Mouse (Mus musculus) T-helper 1 cell (primary cell): Measurements from ENCODE around the gene Map3k6.

ENCODE experiments used
- in situ Hi-C: fragments of 300-600 bp; cut with MboI, MseI; formaldehyde crosslinking; loops from one replicate; pipeline ENCODE4 v1.15.1; 2025; ENCODE audit warnings: high pct_unique_total_duplicates

The Map3k6 gene

DNA sequence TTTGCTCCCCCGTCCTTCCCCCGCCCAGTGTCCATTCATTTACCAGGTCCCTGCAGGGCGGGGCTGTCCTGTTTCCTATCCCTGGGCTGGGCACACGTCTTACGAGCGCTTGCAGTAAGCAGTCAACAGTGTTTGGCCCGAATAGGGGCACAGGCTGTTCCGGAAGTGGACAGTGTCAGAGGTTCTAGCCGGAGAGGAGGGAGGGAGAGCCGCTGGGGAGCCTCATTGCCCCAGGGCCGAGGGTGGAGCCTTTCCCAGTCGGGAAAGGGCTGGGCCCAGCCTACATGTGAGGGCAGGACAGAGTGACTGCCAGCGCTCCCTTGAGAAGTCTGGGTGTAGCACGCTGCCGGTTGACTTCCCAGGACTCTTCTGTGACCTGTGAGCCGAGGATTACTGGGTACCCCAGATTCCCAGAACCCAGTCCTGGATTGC is at the start of gene Map3k6:
Gene Map3k6, plus strand, starts transcription at position 329 of the 432 bp plus-strand sequence.
- in situ Hi-C loops: no loop called here

DNA sequence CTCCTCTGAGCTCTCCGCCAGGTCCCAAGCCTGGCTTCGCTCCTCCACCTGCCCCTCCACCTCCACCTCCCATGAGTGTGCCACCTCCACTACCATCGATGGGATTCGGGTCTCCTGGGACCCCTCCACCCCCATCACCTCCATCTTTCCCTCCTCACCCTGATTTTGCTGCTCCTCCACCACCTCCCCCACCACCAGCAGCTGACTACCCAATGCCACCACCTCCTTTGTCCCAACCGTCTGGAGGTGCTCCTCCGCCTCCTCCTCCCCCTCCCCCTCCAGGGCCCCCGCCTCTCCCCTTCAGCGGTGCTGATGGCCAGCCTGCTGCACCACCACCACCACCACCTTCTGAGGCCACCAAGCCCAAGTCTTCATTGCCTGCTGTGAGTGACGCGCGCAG is 46.1 kb upstream of the Map3k6 start:
- in situ Hi-C loops: no loop called here

DNA sequence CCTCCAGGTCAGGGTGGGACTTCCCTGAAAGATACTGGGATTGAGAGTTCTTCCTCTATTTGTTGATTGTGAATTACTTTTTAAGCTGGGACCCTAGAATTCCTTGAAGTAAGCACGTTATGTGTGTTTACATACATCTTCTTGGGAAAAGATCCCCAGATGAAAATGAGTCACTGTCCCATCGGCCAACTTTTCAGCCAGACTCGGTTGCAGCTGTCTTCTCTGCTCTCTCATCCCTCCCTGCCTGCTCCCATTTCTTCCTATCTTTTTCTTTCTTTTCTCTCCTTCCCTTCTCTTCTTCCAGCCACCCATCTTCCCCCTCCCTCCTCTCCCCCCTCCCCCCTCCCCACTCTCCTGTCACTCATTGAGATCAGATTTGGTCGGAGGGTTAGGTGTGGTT is 45.6 kb upstream of the Map3k6 start:
- in situ Hi-C loops: no loop called here

DNA sequence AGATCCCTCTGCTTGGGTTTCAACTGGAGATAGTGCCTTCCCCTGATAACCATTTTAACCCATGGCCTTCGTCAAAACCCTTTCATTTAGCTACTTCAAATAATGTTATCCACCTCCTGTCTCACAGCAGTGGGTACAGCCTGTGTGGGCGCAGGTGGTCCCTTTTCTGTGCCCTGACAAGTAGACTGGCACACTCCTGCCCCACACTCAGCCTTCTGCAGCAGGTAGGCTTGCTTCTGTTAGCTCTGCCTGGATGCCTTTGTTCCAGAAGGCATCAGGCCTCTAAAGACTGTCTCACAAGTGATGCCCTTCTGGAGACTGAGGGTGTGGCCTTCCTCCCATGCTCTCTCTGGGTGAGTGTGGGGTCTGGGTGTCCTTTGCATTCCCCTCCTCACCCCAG is 44.5 kb upstream of the Map3k6 start:
- in situ Hi-C loops: no loop called here

DNA sequence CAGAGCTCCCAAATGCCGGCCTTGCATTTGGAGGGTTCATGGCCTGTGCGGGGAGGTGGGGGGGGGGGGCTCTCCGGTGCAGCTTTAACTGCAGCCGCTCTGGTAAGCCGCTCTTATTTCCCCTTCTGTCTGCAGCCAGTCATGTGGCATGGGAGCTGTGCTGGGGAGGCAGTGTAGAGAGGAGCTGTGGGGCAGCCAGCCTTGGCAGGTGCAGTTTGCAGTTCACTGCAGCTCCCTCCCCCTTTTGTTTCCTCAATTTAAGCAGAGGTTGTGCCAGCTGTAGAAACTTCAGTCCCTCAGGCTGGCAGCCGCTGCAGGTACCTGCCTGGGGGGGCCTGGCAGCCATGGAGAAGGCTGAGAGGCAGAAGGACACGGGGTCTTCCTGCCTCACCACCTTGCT is 43.8 kb upstream of the Map3k6 start:
- in situ Hi-C loops: no loop called here

DNA sequence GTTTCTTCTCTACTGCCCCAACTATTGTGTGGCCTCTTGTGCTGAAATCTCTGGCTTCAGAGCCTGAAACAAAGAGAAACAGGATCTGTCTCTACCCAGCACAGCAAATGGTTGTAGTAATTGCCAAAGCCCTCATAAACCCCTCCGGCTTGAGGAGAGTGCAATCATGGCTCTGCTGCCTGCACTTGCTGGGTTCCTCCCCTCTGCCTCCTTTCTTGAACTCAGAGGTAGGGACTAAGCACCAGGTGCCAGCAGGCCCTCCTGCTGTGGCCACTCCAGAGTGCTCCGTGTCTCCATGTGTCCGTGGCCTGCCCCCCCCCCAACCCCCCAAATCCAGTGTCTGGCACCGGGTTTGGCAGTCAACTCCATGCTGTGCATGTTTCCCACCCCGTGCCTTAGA is 43.3 kb upstream of the Map3k6 start:
- in situ Hi-C loops: no loop called here

DNA sequence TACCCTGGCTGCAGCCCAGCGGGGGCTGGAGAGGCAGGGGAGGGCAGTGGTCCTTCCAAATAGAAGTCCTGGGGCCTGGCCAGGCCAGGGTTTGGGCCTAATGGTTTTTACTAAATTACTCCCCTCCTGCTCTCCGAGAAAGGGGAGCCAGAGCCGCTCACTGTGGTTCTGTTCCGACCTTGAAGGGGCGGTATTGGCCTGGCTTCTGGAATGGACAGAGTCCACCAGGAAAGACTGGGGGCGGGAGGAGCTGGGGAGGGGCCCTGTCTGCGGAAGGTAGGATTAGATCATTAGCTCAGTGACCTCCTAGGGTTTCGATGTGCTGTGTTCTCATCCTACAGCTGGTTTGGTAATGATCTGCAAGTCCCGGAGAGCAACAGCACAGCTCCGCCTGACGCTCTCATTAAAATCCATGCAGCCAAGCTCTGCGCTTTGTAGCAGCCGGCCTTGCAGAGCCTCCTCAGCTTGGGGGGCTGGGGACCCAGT is 42.8 kb upstream of the Map3k6 start:
- in situ Hi-C loops: no loop called here

DNA sequence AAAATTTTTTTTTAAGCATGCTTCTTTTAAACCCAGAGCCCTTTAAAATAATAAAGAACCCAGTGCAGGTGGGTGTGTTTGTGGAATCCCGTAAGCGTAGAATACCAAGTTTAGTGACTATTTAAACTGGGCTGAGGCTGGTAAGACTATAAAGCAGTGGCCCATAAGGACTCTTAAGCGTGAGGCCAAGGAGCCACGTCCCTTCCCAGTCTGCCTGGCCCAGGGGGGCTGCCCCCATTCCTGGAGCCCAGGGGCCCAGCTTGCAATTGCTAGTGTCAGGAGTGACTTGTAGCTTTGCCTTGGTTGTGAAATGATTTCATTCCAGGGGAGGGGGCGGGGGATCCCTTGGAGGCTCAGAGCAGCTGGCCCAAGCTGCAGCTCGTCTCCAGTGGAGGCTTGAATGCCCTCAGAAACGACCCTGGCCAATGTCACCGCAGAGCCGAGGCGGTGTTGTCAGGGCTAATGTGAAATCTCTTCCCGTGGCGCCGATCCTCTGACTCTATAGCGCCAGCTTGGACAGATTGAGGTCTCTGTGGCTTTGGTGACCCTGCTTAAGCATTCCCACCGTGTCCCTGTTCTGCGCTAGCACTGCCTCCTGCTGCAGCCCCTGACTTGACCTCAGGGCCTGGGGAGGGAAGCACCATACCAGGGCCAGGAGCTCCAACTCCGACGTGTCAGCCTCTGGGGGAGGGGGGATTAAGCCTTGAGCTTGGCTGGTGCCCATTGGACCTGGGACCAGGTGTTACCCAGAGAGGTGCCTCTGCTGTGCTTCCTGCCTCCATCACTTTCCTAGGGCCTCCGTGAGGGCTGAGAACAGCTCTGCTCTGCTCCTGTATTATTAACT is 42.1 kb upstream of the Map3k6 start:
- in situ Hi-C loops: no loop called here

DNA sequence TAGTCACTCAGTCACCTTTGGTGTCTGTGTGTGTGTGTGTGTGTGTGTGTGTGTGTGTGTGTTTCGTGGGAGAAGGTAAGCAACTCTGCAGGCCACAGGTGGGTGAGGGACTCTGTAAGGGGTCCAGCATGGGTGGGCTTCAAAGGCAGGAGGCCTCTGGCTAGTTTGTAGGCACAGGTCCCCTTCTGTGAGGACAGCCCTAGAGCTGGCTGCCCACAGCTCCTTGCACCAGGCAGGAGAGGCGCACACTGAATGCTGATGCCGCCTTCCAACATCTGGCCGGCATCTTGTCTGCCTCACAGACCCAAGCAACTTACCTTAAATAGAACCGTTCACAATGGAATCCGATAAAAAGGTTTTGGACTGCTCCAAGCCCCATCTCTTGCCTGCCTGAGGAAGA is 40.9 kb upstream of the Map3k6 start:
- in situ Hi-C loops: no loop called here

DNA sequence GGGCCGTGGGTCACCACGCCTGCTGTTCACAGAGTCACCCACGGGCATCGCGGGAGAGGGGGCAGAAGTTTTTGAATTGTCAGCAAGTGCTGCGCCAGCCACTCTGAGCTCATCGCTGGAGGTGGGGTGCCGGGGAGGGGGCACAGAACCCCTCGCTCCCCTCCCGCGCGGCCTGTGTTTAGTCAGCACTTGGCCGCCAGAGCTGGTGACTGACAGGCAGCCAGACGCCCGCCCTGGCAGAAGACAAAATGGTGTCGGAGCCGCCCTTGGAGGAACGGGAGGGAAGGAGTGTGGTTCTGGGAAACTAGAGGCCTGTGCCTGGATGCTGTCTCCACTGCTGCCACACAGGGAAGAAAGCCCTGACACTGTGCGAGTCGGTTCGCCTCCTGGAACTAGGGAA is 40.3 kb upstream of the Map3k6 start:
- in situ Hi-C loops: no loop called here

DNA sequence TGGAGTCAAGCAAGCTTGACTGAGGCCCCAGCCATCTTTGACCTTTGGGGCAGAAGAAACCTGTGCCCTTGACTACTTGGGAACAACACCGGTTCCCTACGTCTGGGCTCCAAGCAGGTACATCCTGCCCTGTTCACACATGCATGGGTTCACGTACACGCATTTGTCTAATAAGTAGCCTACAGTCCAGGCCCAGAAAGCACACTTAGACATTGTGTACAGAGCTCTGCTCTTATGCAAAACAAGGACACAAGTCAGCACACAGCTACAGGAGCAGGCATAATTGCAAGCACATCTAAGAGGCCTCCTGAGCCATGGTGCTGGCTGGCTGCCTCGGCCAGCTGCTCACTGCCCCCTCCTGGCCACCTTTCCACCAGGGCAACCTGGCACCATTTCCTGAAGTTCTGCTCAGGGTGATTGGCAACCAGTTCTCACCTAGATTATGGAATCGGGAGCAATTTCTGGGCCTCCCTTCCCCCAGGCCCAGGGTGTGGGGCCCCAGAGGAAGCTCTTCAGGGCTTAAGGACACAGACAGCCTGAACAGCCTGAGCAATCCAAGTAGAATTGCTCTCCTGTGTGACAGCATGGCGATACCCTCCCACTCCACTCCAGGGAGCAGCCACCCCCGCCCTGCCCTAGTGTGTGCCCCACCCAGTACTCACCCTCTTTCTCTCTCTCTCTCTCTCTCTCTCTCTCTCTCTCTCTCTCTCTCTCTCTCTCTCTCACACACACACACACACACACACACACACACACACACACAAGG is 39.4 kb upstream of the Map3k6 start:
- in situ Hi-C loops: no loop called here

DNA sequence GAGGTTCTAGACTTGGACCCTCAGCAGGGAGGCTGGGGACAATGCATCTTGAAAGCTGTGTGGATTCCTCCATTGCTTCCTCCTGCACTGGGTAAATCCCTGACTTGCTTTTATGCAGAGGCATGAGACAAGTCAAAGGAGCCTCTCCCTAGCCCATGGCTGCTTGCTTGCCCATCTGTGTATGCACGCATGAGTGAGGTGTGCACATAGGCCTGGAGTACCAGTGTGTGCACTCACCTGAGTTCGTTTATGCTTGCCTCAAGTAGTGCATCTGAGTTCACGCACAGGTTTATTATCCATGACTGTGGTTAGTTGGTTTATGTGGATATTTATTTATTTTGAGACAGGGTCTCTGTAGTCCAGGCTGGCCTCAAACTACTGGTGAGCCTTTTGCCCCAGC is 38.4 kb upstream of the Map3k6 start:
- in situ Hi-C loops: no loop called here

DNA sequence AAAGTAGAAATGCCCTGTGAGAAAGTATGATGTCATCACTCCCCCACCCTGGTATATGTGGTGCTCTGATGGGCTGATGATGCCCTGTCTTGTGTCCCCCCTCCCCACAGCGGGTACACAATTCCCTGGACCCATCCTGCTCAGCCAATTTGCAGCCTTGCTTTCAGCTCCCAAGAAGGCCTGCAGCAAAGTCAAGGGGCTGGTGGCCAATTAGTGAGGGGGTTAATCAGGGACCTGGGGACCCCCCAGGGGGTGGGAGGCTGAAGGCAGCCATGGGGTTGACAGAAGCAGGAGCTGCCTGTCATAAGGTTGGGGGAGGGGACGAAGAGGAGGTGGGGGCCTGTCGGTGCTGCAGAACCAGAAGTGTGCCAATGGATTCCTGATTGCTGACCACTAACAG is 37.0 kb upstream of the Map3k6 start:
- in situ Hi-C loops: no loop called here

DNA sequence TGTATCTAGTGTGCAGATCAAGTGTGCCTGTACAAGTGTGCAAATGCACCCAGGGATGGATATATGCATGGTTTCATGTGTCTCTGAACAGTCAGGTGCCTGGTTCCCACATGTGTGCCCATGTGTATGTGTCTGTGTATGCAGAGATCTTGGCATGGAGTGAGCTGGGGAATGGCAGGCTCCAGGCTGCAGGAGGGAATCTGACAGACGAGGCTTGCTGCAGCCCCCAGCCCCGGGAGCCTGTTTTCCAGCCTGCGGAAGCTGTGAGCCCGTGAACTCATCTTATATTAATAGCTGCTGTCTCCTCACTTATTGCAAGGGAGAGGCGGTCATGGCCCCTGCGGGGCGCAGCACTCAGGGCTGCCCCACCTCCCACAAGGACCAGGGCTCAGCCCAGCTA is 36.2 kb upstream of the Map3k6 start:
- in situ Hi-C loops: no loop called here

DNA sequence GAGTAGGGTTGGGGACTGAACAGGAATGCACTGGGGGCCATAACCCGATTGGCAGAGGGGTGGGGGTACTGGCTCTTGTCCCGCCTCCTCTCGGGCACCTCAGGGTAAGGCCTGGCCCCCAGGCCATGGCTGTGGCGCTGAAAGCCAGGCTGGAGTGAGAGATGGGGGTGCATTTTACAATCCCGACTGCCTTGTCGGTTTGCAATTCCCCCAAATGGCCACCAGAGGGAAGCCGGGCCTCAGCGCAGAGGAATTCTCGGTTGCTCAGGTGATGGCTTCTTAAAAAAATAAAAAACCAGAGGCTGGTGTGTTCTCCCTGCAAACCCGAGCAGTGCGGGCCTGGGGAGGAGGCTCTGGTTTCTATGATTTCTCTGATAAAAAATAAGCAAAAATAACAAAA is 31.3 kb upstream of the Map3k6 start:
- in situ Hi-C loops: no loop called here

DNA sequence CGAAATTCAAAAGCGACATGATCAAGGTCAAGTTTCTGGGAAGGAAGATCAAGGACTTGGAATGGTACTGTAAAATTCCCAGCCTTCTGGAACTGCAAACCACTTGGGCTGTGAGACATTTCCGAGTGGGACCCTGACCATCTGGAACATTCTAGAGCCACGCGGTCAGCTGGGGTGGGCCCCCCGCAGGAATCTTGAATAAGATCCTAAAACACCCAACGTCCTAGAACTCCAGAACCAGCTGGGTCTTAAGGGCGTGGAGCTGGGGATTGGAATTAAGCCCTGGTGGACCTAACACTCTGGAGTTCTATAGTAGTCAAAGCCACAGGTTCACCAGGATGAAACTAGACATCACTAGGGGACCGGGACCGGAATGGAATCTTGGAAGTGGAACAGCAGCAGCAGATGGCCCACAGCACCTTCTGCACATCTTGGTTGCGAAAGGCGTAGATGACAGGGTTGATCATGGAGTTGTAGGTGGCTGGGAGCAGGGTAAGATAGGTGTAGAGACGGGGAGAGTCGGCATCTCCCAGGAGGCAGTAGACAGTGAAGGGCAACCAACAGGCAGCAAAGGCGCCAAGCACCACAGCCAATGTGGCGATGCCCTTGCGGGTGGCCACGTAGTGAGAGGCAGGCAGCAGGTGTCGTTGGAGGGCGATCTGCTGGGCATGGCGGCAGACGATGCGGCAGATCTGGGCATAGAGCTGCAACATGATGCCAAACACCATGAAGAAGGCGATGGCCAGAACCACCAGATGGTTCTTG is 30.4 kb upstream of the Map3k6 start:
- in situ Hi-C loops: loop anchor here (5.0 kb wide), 1 partner anchor 87 kb away; no protein-coding TSS in a partner anchor

DNA sequence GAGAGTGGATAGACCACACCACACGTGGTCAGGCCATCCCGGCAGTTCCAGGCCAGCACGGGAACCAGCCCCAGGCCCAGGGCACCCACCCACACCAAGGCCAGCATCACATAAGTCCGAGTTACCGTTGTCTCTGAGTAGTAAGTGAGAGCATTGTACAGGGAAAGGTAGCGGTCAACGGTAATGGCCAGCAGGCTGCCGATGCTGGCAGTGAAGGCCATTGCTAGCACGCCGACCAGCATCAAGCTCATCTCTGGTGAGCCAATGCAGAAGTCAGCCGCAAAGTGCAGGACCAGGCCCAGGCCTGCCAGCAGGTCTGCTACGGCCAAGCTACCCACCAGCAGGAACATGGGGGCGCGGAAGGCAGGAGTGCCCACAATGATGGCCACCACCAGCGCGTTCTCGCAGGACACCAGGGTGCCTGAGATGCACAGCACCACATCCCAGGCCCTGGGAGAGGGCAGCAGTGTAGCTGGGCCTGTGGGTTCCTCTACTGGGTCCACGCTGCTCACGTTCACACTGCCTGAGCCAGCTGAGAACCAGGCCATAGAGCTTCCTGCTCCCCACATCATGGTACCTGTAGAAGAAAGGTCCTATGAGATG is 29.7 kb upstream of the Map3k6 start:
- in situ Hi-C loops: loop anchor here (5.0 kb wide), 1 partner anchor 86 kb away; no protein-coding TSS in a partner anchor

DNA sequence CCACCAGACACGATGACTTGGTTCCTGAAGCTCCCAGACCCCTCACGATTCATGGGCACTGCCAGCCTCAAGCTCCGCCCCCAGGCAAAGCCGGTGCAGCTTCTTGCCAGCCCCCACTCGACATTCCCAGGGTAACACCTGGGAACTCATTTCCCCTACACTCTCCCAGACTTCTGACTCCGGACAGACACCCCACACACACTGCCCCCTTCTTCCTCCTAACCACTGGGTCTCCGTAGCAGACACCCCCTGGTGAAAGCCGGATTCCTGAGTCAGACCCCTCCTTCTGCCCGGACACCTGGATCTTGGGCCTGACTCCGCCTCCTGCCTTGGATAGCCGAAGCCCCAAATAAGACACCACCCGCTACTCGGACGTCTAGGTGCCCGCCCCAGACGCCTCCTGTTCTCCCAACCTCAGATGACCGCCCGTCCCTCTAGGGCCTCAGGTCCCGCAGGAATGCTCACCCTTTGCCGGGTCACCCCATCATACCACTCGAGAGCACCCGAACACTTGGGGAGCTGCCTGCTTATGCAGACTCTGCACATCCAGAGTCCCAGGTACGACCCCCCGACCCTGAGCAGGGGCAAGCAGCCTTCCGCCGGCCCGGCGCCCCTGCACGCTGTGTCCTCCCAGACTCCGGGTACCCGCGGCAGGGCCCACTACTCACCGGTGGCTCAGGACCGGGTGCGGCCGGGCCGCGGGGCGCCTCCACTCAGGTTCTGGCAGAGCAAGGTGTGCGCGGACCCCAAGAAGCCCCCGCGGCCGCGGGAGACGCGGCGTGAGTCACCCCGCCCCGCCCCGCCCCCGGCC is 28.7 kb upstream of the Map3k6 start, which contains the start of the genes Cd164l2 and Gpr3:
Gene Cd164l2, plus strand, starts transcription at position 381 of the 811 bp plus-strand sequence.
Gene Gpr3, minus strand, starts transcription at position 786 of the 811 bp plus-strand sequence.
- in situ Hi-C loops: loop anchor here (5.0 kb wide), 1 partner anchor 85 kb away; no protein-coding TSS in a partner anchor

DNA sequence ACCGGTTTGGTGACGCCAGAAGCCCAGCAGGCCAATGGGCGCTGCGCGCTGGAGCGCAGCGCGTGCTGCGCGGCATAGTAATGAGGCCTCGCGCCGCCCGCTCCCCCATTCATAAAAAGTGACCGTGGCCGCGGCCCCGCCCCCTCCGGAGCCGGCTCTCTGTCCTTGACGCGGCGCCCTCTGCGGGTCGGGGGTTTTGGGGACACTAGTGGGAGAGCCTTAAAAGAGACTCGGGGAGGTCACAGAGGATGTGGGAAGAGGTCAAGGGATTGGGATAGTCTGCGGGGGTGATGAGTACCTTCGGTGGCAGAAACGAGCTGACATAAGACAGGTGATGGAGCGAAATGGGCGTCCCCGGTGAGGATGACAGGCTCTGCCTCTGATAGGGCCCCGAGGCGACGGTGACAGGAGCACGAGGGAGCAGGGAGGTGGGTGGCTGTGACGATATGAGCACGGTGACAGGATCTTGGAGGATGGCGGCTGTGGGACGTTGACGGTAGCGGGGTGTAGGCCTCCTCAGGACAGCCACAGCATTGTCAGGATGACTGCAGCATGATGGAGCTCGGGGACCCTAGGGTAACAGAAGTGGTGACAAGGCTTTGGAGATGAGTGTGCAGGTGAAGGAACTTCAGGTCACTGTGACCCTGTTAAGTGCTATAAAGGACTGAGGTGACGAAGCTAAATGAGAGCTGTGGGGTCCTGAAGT is 27.9 kb upstream of the Map3k6 start:
- in situ Hi-C loops: loop anchor here (5.0 kb wide), 1 partner anchor 85 kb away; no protein-coding TSS in a partner anchor

DNA sequence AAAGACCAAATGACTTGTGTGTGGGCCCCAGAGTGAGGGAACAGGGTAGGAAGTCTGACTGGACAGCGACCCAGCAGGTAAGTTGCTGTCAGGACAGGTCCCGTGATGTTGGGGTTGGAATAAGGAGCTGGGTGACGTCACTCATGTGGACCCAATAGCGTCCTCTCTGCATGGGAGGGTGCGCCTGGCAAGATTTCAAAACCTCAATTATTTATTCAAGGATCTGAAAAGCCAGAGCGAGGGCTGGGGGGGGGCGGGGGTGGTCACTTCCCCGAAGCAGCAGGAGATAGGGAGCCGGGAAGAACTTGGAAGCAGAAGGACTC is 27.4 kb upstream of the Map3k6 start:
- in situ Hi-C loops: loop anchor here (5.0 kb wide), 1 partner anchor 84 kb away; no protein-coding TSS in a partner anchor
